Mouse (Mus musculus) left cerebral cortex, adult 11 months (tissue): ENCODE results near the gene Myh10.

Source experiments
- DNase-seq: peaks from one replicate; pipeline ENCODE4 v3.0.0; 2022; ENCODE audit warnings: low spot score

Gene Myh10

DNA sequence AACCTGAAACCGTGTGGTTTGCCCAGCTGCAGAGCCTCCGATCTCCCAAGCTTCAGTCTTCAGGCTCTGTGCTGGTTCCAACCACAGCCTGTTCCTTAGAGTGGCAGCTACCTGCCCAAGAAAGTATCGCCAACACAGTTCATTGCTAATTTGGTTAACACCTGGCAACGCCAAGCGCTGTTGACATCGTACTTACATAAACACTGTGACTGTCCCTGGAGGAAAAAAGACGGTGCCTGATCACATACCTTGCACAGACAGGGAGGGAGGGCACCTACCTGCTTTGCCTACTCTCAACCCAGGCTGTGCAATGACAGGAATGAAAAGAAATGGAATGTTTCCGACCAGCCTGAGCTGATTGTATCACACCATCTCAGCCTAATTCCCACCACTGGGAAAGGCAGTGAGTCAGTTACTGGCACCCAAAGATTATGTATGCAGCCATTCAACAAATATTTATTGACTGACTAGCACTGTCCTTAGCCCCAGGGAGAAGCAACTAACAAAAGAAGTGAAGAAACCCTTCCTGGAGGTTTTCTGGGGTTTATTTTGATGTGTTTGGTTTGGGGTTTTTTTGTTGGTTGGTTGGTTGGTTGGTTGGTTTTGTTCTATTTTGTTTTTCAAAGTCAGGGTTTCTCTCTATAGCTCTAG, 168.7 kb downstream of the Myh10 start:
- no peak for DNase-seq

DNA sequence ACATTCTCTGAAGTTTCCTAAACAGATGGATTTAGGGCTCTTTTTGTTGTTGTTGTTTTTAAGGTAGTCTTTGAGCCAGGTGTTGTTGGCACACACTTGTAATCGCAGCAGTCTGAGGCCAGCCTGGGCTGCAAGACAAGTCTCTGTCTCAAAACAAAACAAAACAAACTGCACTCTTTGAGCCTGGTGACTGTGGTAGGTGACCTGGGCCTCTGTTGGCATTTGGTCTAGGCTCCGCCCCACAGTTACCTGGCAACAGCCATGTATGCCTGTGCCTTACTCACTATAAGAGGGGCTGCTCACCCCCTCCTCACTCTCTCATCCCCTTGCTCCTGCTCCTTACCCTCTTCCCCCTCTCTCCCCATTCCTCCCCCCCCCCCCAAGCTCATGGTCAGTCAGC, 170.9 kb downstream of the Myh10 start:
- DNase-seq, result no peak

DNA sequence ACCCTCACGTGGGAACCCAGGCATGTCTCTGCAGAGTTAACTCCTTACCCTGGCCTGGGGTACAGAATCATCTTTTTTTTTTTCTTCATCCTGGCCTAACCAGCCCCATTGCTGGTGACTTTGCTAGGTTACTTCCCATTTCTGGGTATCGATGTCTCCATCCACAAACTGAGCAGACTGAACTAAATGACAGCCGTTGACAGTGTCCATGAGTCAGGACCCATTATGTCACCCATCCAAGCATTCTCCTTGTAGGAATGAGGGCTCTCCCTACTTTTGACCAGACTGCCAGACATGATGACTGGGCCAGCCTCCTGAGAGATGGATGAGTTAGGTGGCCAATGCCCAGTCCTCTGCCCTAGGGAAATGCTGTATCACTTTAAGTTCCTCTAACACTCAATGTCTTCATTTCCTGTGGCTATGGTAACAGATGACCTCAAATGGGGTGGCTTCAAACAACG, 172.3 kb downstream of the Myh10 start:
- DNase-seq, result no peak

DNA sequence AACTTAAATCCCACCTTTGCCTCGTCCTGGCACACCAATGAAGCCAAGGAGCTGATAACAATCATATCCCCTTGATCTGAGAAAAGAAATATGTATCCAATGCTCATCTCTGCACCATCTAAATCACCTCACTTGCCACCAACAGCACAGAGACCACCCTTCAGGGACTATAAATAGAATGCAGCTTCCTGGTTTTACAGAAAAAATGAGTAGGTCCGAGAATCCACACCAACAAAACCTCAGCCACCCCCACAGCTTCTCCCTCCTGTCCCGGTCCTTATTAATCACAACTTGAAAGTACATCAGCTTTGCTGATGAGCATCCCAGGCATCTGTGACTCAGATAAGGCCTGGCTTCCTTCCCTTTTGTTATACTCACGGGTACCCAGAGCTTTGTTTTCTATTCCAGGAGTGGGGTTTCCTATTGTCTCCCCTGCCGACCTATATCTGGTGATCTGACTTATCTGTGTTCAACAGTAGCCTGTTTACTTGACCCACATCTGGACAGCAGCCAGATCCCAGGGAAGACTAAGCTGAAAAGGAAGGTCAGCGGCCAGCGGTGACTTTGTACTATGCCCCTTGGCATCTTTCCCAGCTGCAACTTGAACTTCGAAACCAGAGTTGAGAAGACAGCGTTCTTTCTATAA, 173.3 kb downstream of the Myh10 start:
- DNase-seq, result no peak
